ENCODE assay signal across 19 mouse cellular contexts in genomic region chr7:84372280-84372679, GRCm38 (mm10). TPM values are rescaled to one million over a fixed set of nuclear protein-coding genes. Genes with fewer than 3 reads are reported as not detected.
A peak's percentile ranks its signal among the peaks of the same experiment; 100 is the strongest.
DNase-seq lines count a peak whose midpoint lies in the region; ATAC-seq and TF ChIP-seq lines count a peak whose summit lies in the region.
"Had no signal": no experiment of that assay in that cellular context is flagged by ENCODE, and none has a peak within 500 bp of the region (broad histone marks: within the 10 kb centered on the region; RNA-seq: fewer than 3 reads in every experiment).

No protein-coding gene starts in this region.

- peak; percentile 32; the same call in 1 of the 2 replicates for ATAC-seq in forebrain, embryonic 14.5 days
- ATAC-seq in hindbrain, postnatal 0 days: 0 out of 2 replicates have a peak, but pooled peaks have one; percentile 35
- ATAC-seq: lung, postnatal 0 days had no signal

- peak; percentile 32 to 58 for DNase-seq in left cerebral cortex, postnatal 14 days (ENCODE audit: low spot score in 2 of 2)
- no peak for DNase-seq in left cerebral cortex, postnatal 4 days
- DNase-seq in forebrain, embryonic 14.5 days (ENCODE audit: low spot score): peak; percentile 47
- peak; percentile 37 for DNase-seq in hindbrain, postnatal 0 days (ENCODE audit: low spot score)
- peak; percentile 52 for DNase-seq in telencephalon, adult 2 months (ENCODE audit: low read depth, low spot score)
- DNase-seq in urinary bladder, adult 18-20 months (ENCODE audit: low spot score in 2 of 2): no peak
- no peak for DNase-seq in embryo, embryonic 10 days (ENCODE audit: low spot score)
- DNase-seq: cerebellum, adult 18-20 months; embryo, embryonic 11 days; gastrocnemius, postnatal 10 days; heart, postnatal 36 days; kidney, adult 2 months; kidney, postnatal 4 days had no signal

- no peaks in the 10 kb centered on the region; the same call in 1 of the 2 replicates for H3K4me1 ChIP-seq in forebrain, embryonic 14.5 days (ENCODE audit: control insufficient read depth, insufficient read depth, low read length)
- peaks cover 5% of the 10 kb centered on the region; the same call in 1 of the 2 replicates for H3K4me1 ChIP-seq in hindbrain, postnatal 0 days (ENCODE audit: insufficient read depth, low read length)

- H3K4me2 ChIP-seq in forebrain, embryonic 14.5 days (ENCODE audit: low read length): no peak overlapping the region
- H3K4me2 ChIP-seq in hindbrain, postnatal 0 days (ENCODE audit: low read depth, low read length): no peak overlapping the region
- H3K4me2 ChIP-seq: liver, embryonic 11.5 days had no signal

- no peaks in the 10 kb centered on the region for H3K9me3 ChIP-seq in forebrain, embryonic 14.5 days (replicated peaks; ENCODE audit: control insufficient read depth, low read length)
- no peaks in the 10 kb centered on the region for H3K9me3 ChIP-seq in hindbrain, postnatal 0 days (ENCODE audit: low read length)
- H3K9me3 ChIP-seq: heart, embryonic 10.5 days had no signal

- H3K36me3 ChIP-seq in forebrain, embryonic 14.5 days (ENCODE audit: control insufficient read depth, insufficient read depth, low read length): no peaks in the 10 kb centered on the region
- H3K36me3 ChIP-seq in hindbrain, postnatal 0 days (ENCODE audit: insufficient read depth, low read length): no peaks in the 10 kb centered on the region
- H3K36me3 ChIP-seq: heart, embryonic 10.5 days had no signal

- intact Hi-C loops in left cerebral cortex, postnatal 14 days (cut with DNase I): loop anchor here (5.0 kb wide), 1 partner anchor 35 kb away; no protein-coding TSS in a partner anchor
- intact Hi-C loops in left cerebral cortex, postnatal 4 days (cut with DNase I): no loop called here

- peak overlapping the region; percentile 26; the same call in 1 of the 2 replicates for H3K9ac ChIP-seq in forebrain, embryonic 14.5 days (ENCODE audit: low read length)
- no peak overlapping the region for H3K9ac ChIP-seq in hindbrain, postnatal 0 days (replicated peaks; ENCODE audit: low read length)

- TF ChIP-seq CTCF in hindbrain, postnatal 0 days (IDR thresholded peaks at IDR 0.05; ENCODE audit: low read depth): no peak

- H3K4me3 ChIP-seq in forebrain, embryonic 14.5 days (ENCODE audit: low read depth, low read length): no peak overlapping the region
- H3K4me3 ChIP-seq in hindbrain, postnatal 0 days (ENCODE audit: low read length): no peak overlapping the region
- H3K4me3 ChIP-seq: erythroblast, embryonic 14.5 days; heart, embryonic 10.5 days had no signal

- peak overlapping the region; percentile 58 for H3K27ac ChIP-seq in forebrain, embryonic 14.5 days (ENCODE audit: low read depth, low read length)
- peak overlapping the region; percentile 37; the same call in 1 of the 2 replicates for H3K27ac ChIP-seq in hindbrain, postnatal 0 days
- H3K27ac ChIP-seq: heart, embryonic 10.5 days had no signal

- no peaks in the 10 kb centered on the region for H3K27me3 ChIP-seq in forebrain, embryonic 14.5 days (replicated peaks; ENCODE audit: control insufficient read depth, insufficient read depth, low read length)
- no peaks in the 10 kb centered on the region for H3K27me3 ChIP-seq in hindbrain, postnatal 0 days (ENCODE audit: insufficient read depth, low read length)

- 73% methylated on average over 7 of the region's 7 CpGs for WGBS in forebrain, embryonic 14.5 days
- WGBS in hindbrain, postnatal 0 days: 64% methylated on average over 7 of the region's 7 CpGs

RNA-seq across cellular contexts. Expression of gene Arnt2, which starts 37.7 kb away (rescaled TPM):
- total RNA-seq in left cerebral cortex, postnatal 14 days (2021): 100 to 1,000 TPM; 189 to 193 TPM
- total RNA-seq in left cerebral cortex, postnatal 4 days (2021): 100 to 1,000 TPM; 209 to 210 TPM
- polyA plus RNA-seq in forebrain, embryonic 14.5 days (2014; fragmentation: Nextera tagmentation; extraction: Ambion mirVana): 51.4 and 59.3 TPM in 2 replicates
- 126 and 128 TPM in 2 replicates for total RNA-seq in hindbrain, postnatal 0 days (2014; rRNA removed)
- 39.8 and 44.6 TPM in 2 replicates for polyA plus RNA-seq in hindbrain, postnatal 0 days (2015; fragmentation: Nextera tagmentation; extraction: Ambion mirVana)
- total RNA-seq: megakaryocyte-erythroid progenitor cell, adult 5-6 weeks; neutrophil, adult 5-6 weeks had no signal
- polyA plus RNA-seq: erythroblast, embryonic 14.5 days had no signal

Comparison
In these comparisons a context has a peak if more than half of its experiments do, and no peak if none do; other contexts are left out.
1. DNase-seq: peak in left cerebral cortex, postnatal 14 days (2 of 2), forebrain, embryonic 14.5 days (single experiment), hindbrain, postnatal 0 days (single experiment) and telencephalon, adult 2 months (single experiment); none in left cerebral cortex, postnatal 4 days (single experiment), urinary bladder, adult 18-20 months (0 of 2) and embryo, embryonic 10 days (single experiment).